Mouse (Mus musculus): Measurements from ENCODE around the gene Lrrk1.

Lrrk1 gene

GRCm38 (mm10) chr7:66259436-66260206, 128.5 kb downstream of the Lrrk1 start:
- DNase-seq (ENCODE audit: low read depth in 1 of 2, low spot score in 2 of 2) = no peak

DNA sequence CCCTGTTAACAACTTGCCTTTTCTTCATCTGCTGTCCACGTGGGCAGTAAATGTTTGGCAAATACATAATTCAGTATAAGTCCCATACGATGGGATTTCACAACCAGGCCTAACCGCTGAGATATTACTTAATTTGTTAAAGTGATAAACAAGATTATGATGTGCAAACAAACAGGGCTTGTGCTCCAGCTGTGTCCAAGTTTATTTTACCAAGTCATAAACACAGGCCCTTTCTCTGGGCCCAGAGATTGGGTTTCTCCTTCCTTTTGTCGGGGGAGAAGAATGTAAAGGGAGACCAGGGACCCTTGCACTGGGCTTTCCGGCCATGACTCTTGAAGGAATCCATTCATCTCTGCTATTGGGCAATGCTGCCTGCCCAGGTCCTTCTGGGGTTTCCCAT, 129.2 kb downstream of the Lrrk1 start:
- DNase-seq (ENCODE audit: low read depth in 1 of 2, low spot score in 2 of 2) = no peak

GRCm38 (mm10) chr7:66257232-66257631, 130.9 kb downstream of the Lrrk1 start:
- no peak for DNase-seq (ENCODE audit: low read depth in 1 of 2, low spot score in 2 of 2)

- DNase-seq (ENCODE audit: low read depth in 1 of 2, low spot score in 2 of 2) = no peak
These were observed 131.7 kb downstream of the Lrrk1 start for GRCm38 (mm10) chr7:66256441-66256840.

DNA sequence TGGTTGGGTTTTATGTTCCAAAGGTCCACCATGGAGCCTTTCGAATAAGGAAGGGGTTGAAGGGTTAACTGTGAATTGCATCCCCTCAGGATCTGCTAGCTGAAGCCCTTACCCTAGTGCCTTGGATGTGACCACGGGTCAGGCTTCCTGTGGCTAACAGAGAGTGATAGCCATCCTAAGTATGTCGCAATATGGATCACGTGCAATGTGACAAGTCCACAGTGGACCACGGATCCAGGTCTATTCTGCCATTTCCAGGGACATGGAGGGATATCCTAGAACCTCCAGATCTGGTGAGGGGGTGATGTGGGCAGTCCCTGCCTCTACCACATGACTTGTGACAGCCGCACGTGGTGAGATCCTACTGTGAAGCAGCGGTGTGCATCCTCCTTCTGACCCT, 133.2 kb downstream of the Lrrk1 start:
- no peak for DNase-seq (ENCODE audit: low read depth in 1 of 2, low spot score in 2 of 2)

- DNase-seq (ENCODE audit: low read depth in 1 of 2, low spot score in 2 of 2) = no peak
These were observed 134.0 kb downstream of the Lrrk1 start for GRCm38 (mm10) chr7:66253975-66254651.

- DNase-seq (ENCODE audit: low read depth in 1 of 2, low spot score in 2 of 2) = peak; percentile 31 to 64
These were observed 138.1 kb downstream of the Lrrk1 start for GRCm38 (mm10) chr7:66250030-66250429.

DNA sequence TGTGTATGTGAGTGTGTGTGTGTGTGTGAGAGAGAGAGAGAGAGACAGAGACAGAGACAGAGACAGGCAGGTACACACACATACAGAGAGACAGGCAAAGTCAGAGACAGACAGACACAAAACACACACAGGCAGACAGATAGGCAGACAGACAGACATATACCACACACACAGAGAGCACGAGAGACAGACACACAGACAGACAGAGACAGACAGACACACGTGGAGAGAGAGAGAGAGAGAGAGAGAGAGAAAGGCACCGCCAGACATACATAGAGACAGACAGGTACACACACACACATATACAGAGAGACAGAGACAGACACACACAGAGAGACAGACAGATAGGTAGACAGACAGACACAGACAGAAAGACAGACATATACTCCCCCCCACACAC, 138.7 kb downstream of the Lrrk1 start:
- no peak for DNase-seq (ENCODE audit: low read depth in 1 of 2, low spot score in 2 of 2)

GRCm38 (mm10) chr7:66249020-66249419, 139.1 kb downstream of the Lrrk1 start:
- DNase-seq (ENCODE audit: low read depth in 1 of 2, low spot score in 2 of 2) = no peak

GRCm38 (mm10) chr7:66248270-66248669, 139.9 kb downstream of the Lrrk1 start:
- no peak for DNase-seq (ENCODE audit: low read depth in 1 of 2, low spot score in 2 of 2)

GRCm38 (mm10) chr7:66247274-66248021, 140.7 kb downstream of the Lrrk1 start:
- DNase-seq (ENCODE audit: low read depth in 1 of 2, low spot score in 2 of 2) = no peak

- DNase-seq (ENCODE audit: low read depth in 1 of 2, low spot score in 2 of 2) = no peak
These were observed 141.4 kb downstream of the Lrrk1 start for GRCm38 (mm10) chr7:66246716-66247235.

DNA sequence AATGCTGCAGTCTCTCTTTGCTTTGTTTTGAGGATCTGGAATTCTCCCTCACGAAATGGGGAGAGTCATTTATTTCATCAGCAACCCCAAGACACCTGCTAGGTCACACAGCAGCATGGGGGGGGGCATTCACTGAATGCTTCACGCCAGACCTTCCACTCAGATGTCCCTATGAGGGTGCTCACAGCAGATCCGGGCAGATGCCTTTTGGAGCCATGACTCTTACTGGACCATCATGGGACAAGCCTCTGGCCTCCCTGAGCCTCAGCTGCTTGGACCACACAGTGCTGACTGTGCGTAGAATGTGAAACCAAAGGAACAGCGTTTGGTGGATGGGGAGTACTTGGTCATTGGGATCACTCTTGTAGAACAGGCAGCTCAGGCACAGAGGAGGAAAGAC, 142.5 kb downstream of the Lrrk1 start:
- no peak for DNase-seq (ENCODE audit: low read depth in 1 of 2, low spot score in 2 of 2)

DNA sequence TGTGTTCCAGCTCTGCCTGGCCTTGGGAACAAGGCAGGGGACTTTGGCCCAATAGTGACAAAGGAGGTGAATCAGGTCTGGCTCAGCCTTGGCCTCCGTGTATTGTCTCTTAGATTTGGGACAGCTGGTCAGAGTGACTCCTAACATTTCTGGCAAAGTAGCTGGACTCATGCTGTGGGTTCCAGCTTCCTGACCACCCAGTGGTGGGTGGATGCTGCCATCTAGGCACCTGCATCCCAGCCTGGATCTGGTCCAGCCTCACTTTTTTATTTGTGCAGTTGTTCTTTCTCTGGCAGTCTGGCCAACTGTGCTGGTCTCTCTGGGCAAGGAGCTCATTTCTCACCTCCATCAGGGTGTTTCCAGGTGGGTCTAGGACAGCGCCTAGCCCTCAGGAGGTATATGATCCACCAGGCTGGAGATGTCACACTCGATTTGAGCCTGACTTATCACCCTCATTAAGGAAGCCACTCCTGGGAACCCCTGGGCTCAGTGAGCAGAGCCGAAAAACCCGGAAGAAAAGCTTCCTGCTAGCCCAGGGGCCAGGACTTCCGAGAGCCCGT, 144.3 kb downstream of the Lrrk1 start:
- DNase-seq (ENCODE audit: low read depth in 1 of 2, low spot score in 2 of 2) = no peak

DNA sequence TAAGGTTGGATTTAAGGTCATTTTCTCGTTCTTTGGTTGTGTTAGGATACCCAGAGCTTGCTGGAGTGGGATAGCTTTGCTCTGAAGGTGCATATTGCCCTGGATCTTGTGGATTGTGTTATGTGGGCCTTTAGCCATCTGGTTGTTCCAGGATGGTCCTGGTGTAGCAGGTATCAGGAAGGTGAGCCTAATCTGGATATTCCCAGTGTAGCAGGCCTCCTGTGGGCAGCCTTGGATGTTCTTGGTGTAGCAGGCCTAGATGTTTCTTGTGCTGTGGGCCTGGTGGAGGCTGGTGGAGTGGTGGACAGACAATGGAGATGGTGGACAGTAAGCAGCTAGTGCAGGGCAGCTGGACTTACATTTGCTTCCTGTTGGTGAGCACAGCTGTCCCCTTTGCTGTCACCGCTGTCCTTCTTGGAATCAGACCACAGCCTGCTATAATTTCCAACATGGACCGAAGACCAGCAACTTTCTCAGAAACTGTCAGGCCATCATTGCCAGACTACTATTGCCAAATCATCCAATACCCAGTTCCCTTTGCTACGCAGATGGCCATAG, 146.2 kb downstream of the Lrrk1 start:
- no peak for DNase-seq (ENCODE audit: low read depth in 1 of 2, low spot score in 2 of 2)

DNA sequence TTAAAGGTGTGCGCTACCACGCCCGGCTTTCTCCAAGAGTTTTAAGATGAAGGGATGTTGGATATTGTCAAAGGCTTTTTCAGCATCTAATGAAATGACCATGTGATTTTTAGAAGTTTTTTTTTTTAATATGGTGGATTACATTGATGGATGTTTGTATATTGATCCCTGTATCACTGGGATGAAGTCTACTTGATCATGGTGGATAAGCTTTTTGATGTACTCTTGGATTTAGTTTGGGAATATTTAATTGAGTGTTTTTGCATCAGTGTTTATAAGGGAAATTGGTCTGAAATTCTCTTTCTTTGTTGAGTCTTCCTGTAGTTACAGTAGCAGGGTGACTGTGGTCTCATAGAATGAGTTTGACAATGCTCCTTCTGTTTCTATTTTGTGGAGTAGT, 150.0 kb downstream of the Lrrk1 start:
- DNase-seq (ENCODE audit: low read depth in 1 of 2, low spot score in 2 of 2) = no peak

DNA sequence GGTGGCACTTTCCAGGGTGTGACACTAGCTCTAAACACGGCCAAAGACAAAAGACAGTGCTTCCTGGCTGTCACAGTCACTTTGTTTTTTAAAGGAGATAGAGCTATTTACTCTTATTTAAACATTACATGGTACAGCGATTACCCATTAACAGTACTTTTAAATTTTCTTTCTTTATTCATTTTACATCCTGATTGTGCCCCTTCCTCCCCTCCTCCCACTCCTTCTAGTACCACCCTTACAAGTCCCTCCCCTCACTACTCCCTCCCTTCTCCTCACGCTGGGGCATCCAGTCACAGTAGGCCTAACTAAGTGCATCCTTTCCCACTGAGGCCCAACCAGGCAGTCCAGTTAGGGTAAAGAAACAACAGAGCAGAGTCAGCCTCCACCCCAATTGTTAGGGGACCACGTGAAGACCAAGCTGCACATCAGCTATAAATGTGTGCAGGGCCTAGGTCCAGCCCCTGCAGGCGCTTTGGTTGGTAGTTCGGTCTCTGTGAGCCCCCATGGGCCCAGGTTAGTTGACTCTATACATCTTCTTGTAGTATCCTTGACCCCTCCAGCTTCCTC, 154.1 kb downstream of the Lrrk1 start:
- DNase-seq (ENCODE audit: low read depth in 1 of 2, low spot score in 2 of 2) = no peak

- no peak for DNase-seq (ENCODE audit: low read depth in 1 of 2, low spot score in 2 of 2)
These were observed 154.8 kb downstream of the Lrrk1 start for GRCm38 (mm10) chr7:66233141-66233946.

DNA sequence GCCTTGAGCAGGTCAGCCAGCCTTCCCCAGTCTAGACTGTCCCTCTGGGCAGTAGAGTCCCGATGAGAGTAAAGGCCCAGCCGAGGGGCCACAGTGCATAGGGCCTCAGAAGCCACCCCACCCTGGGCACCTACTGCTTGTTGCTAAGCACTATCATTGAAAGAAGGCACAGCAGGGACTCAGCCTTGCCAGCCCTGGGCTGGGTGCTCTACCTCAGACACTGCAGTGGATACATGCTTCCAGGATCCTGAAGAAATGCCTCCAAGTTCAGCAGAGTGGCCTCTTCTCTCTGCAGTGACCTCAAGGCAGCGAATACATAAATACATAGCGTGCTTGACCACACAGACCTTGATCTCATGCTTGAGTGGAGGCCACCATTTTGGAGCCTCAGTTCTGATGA, 156.3 kb downstream of the Lrrk1 start:
- no peak for DNase-seq (ENCODE audit: low read depth in 1 of 2, low spot score in 2 of 2)

All from monocyte, adult 2 months (primary cell).